Mouse (Mus musculus): ENCODE results near the gene Tmem86b.
A peak's percentile ranks its signal among the peaks of the same experiment; 100 is the strongest.

Tmem86b gene

DNA sequence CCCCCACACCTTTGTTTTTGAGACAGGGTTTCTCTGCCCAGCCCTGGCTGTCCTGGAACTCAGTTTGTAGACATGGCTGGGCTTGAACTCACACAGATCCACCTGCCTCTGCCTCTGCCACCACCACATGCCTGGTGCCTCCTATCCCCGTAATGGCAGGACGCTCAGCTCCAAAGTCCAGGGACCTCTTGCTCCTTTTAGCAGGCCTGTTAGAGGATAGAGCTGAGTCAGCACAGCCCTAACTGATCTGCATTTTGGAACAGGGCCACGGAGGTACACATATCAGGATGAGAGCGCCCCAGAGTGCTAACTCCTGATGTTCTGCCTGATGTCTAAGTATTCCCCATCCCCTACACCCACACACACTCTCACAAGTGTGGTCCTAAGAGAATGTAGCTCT lies at the start of gene Tmem86b:
TSS of gene Tmem86b (minus strand) at position 392 of the 400 bp plus-strand sequence.
- no peak for DNase-seq (ENCODE audit: low read depth, low spot score)

DNA sequence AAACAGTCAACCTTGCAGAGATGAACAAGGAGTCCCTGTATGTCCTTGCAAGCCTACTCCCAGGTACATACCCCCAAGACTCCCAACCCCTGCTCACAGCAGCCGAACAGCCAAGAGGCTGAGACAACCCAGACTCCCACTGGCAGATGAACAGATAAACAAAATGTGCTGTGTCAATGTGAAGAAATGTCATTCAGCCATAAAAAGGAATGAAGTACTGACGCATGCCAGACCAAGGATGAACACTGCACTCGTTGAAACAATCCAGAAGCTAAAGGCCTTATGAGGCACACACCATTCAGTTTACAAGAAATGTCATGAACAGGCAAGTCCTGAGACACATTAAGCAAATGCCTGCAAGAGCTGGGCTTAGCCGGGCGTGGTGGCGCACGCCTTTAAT lies 44.0 kb upstream of the Tmem86b start:
- DNase-seq (ENCODE audit: low read depth, low spot score), result no peak

DNA sequence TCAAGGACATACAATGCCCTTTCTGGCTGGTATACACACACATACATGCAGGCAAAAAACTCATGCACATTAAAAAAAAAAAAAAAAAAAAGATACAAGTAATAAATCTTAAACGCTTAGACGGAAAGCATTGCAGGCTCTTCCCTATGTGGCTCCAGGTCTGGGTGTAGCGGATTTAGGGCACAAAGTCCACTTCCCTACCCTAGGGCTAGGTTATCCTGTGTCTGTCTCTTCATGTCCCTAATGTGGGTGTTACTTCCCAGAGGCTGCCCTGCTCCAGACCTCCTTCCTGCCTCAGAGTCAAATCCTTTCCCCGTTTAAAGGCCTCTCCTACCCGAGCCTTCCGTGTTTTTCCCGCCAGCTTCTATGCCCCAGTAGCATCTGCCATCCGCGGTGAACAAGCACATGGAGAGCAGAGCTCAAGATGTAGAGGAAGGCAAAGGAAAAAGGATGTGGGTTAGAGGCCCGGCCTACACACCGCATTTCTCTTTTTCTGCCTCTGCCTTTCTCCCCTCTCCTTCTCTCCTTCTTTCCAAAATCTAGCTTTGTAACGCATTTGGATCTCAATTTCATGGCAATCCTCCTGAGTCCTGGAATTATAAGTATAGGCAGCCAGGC lies 43.0 kb upstream of the Tmem86b start:
- DNase-seq (ENCODE audit: low read depth, low spot score), result no peak

DNA sequence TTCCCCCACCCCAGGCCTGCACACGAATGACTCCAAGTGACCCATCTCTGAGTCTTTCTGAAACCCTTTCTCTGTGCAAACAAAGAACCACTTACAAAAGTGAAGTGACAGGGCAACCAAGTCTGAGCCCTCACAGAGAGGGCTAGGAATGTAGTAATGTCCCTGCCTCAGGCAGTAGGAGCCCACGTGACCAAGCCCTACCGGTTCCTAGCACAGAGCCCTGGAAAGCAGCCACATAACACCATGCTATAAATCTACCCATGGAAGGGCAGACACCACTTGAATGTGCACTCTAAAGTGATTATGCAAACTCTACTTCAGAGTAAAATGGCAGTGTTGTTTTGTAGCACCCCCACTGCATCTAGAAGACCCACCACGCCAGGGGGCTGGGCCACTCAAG lies 40.7 kb upstream of the Tmem86b start:
- peak; percentile 58 for DNase-seq (ENCODE audit: low read depth, low spot score)

DNA sequence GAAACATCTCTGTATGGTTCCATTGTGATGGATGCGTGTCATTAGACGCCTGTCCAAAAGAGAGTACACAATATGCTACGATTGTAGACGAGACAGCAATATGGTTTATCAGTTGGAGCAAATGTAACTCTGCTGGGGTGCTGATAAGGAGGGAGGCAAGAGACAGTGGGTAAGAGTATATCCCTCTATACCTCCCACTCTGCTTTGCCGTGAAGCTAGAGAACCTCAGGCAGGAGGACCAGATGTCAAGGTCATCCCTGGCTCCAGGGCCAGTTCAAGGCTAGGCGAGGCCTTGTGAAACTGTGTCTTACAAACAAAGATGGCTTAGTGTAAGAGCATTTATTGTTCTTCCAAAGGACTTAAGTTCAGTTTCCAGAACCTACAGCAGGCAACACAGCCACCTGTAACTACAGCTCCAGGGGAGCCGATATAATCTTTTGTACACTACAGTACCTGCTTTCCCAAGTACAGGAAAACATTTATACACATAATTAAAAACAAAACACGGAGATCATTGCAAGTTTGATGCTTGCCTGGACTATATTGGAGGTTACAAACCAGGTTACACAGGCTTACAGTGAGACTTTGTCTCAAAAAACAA lies 39.5 kb upstream of the Tmem86b start:
- DNase-seq (ENCODE audit: low read depth, low spot score), result no peak

DNA sequence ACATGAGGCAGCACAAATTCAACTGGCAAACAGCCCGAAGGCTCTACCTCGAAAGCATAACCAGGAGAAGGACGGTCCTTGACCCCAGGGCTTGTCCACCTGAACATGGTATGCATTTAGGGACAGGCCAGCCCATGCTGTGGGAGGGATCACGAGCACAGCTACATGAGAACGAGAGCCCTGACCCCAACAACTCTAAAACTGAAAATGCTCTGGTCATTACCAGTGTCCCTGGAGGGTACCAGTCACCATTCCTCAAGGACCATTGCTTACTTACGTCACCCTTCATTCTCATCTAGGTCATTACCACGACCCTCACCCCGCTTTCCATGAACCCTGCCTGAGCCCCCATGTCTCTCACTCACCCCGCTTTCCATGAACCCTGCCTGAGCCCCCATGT lies 37.9 kb upstream of the Tmem86b start:
- DNase-seq (ENCODE audit: low read depth, low spot score), result no peak

DNA sequence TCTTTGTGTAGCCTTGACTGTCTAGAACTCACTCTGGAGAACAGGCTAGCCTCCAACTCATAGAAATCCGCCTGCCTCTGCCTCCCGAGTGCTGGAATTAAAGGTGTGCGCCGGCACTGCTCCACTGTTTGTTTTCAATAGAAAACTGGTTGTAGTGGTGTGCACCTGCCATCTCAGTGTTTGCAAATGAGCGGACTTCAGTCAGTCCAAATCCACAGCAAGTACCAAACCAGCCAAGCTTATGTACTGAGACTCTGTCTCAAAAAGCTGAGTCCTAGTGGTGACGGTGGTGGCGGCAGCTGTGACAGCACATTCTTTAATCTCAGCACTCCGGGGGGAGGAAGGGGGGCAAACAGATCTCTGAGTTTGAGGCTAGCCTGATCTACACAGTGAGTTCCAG lies 37.3 kb upstream of the Tmem86b start:
- no peak for DNase-seq (ENCODE audit: low read depth, low spot score)

DNA sequence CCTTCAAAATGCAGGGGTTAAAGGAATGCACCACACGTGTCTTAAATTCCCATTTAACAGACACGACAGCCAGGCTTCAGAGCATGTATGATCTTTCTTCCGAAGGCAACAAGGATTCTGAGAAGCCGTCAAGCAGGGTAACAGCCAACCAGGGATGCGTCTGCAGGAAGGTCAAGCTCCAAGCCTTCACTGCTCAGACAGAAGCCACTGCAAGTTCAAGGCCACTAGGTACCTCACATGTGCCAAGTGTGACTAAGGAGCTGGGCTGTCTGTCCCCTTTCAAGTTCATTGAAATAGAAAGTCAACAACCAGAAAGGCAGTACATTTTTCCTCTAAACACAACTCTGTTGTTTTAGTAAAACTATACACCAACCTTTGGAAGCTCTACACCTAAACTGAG lies 35.6 kb upstream of the Tmem86b start:
- DNase-seq (ENCODE audit: low read depth, low spot score), result no peak

DNA sequence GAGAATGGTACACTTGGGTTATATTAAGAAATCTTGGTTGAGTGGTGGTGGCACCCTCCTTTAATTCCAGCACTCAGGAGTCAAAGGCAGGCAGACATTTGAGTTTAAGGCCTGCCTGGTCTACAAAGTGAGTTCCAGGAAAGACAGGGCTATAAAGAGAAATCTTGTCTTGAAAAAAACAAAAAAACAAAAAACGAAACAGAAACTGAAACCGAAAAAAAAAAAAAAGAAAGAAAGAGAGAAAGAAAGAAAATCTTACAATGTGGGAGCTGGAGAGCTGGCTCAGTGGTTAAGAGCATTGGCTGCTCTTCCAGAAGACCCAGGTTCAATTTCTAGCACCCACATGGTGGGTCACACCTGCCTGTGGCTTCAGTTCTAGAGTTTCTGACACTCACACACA lies 32.5 kb upstream of the Tmem86b start:
- DNase-seq (ENCODE audit: low read depth, low spot score), result no peak

DNA sequence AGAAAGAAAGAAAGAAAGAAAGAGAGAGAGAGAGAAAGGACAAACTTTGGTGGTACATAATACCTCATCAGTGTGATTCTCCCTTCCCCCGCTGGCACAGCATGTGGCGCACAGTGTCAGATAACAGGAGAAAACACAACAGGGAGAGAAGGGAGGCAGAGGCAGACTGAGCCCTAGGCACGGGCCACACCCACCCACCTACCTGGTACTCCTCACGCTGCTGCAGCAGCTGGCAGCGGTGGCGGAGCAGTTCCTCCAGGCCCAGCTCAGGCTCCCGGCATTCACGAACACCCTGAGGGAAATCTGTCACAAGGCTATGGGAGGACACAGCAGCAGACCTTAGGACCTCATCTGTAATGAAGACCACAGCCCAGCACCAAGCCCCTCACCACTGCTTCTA lies 32.0 kb upstream of the Tmem86b start:
- no peak for DNase-seq (ENCODE audit: low read depth, low spot score)

DNA sequence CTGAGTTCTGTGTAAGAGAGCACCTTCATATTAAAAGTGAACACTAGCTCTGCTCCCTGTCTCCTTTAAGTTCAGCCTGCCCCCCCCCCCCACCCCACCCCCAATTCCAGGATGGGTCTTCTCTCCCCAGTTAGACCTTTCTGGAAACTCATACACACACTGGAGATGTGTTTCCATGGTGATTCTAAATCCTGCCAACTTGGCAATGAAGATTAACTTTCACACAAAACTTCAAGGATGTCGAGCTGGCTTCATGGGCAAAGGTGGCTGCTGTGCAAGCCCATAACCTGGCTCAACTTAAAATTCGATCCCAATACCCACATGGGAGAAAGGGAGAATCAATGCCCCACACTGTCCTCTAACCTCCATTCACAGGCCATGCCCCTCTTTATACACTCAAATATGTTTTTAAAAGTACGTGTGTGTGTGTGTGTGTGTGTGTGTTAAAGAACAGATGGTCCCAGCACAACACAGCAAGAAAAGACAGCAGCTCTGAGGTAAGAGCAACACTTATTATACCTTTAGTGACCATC lies 28.8 kb upstream of the Tmem86b start:
- peak; percentile 29 for DNase-seq (ENCODE audit: low read depth, low spot score)

DNA sequence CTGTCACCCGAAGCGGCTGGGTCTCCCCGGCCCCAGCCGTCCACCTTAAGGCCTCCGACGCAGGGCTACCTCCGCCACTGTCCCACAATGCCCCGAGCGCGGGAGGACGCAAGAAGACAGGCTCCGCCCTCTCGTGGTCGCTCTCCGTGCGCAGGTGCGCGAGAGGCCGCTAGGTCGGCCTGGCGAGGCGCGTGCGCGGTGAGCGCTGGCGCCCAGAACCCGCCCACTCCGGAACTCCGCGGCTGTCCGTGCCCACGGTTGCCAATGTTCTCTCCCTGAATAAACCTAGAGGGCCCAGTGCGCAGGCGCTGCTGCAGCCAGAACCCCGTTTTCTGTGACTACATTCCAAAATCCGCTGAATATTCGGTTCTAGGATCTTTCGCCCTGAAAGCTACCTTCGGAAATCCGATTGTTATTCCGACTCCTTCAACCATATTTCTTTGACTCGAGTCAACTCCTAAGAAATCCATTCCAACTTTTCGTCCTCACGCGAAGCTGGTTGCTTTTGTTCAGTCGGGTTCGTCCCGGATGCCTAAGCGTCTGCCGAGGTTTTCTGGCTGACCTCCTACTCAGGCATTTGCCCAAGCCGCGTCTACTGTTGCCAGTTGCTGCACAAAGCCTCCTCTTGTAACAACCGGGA lies 27.8 kb upstream of the Tmem86b start, which contains the start of gene Ppp6r1:
TSS of gene Ppp6r1 (minus strand) at position 108 of the 640 bp plus-strand sequence.
- DNase-seq (ENCODE audit: low read depth, low spot score), result peak; percentile 93

DNA sequence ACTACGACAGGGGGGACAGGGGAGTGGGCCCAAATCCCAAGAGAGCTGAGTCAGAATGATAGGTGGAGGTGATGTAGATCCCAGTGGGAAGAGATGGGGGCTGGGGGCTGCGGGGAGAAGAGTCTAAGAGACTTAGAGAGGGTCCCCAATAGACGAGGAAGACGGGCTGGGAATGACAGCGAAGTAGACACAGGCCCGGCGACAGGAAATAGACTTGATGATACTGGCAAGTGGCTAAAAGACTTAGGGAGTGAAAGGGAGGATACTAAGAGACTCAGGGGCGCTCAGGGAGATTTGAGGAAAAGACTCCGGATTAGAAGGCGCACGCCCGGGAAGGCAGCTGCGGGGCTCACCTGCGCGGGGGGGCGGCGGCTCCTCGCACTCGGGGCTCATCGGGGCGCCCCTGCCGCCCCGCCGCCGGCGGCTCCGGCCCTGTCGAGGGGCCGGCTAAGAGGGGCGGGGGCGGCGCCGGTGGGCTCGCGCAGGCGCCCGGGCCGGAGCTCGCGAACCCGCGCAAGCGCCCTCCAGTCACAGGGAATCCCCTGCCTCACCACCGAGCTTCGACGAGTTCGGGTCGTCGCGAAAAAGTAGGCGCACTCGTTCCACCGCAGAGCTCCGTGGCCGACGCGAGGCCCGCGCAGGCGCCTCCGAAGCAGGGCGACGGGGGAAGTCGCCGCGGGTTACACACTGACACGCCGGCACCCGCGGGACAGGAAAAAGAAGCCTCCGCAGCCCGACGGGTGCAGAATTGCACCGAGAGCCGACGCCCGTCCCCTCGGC lies 27.1 kb upstream of the Tmem86b start:
- DNase-seq (ENCODE audit: low read depth, low spot score), result no peak

DNA sequence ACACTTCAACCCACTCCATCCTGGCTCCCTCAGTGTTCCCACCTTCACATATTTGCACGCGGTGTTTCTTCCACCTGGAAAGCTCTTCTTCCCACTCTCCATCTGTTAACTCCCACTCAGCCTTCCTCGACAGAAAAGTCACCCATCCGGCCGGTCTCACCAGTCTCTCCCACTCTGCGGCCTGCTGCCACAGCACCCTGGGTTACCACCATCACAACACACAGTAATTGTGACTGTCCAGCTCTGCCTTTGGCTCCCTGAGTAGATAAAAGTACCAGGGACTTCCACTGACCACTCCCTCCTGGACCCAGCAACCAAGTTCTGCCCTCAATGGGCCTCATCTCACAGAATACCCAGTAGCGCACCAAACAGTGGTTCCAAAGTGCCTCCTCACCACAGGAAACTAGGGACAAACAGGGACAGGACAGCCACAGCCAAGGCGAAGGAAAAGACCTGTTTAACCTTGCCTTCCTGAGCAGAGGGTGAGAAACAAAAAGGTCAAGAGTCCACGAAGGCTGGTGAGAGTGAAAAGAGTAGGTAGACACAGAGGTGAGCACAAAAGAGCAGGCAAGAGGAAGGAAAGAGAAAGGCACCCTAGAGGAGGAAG lies 26.4 kb upstream of the Tmem86b start:
- DNase-seq (ENCODE audit: low read depth, low spot score), result peak; percentile 24

DNA sequence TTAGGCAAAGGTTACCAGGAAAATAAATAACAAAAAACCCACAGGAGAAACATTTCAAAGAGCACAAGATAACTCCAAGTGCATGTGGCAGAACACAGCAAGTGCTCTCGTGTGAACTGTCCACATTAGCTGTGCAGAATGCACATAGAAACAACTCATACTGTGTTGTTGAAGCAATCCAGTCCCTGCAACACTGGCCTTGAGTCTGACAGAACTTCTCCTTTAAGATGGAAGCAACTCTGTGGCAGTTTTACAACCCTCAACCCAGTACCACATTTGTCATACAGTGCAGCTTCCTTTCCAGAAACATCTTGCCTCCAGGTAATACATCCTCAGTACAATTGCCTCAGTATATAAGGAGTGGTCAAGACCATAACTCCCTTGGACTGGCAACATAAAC lies 25.6 kb upstream of the Tmem86b start:
- DNase-seq (ENCODE audit: low read depth, low spot score), result no peak

DNA sequence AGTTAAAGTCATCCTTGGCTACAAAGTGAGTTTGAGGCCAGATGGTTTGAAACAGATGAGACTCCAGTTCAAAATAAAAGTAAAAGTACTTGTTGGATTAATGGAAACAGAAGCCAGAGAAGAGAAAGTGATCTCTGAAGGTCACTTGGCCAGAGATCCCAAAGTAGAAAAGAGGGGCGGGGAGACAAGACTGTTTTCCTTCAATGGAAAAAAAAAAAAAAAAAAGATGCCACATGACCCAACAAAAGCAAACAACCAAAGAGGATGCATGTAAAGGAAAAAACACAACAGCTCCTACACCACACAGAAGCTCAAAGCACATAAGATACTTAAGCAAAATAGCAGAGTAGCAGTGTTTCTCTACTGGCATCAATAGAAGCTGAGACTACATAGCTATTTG lies 24.7 kb upstream of the Tmem86b start:
- no peak for DNase-seq (ENCODE audit: low read depth, low spot score)

DNA sequence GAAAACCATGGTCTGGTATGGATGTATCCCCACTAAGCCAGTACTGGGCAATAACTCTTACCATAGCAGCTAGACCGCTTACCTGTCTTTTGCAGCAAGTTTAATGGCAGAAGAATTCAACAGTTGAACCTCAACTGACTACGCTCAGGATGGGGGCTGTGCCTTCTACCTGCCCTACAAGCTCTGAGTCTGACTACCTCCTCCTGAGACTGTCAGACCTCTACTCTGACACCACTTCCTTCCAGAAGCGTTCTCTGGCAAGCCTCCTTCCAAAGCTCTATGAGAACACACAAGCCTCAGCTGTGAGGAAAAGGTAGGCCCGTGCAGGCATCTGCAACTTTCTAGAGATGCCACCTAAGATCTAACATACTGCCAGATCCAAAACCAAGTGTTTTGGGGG lies 24.2 kb upstream of the Tmem86b start:
- DNase-seq (ENCODE audit: low read depth, low spot score), result no peak

DNA sequence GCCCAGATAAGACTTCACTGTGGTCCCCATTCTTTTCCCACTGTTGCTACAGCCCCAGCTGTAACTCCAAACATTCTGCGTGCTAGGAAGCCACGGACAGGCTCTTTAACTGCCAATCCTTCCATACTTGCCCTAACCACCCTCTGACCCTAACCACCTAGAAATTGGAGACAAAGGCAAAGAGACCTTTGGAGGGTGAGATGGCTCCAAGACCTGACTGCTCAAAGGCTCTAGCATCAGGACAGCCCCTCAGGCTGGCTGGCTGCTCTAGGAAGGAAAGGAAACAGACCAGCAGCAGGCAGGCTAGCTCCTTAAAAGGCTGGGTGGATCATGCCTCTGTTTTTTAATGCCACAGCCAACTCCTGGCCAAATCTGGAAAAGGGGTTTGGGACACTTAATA lies 23.0 kb upstream of the Tmem86b start:
- DNase-seq (ENCODE audit: low read depth, low spot score), result no peak

DNA sequence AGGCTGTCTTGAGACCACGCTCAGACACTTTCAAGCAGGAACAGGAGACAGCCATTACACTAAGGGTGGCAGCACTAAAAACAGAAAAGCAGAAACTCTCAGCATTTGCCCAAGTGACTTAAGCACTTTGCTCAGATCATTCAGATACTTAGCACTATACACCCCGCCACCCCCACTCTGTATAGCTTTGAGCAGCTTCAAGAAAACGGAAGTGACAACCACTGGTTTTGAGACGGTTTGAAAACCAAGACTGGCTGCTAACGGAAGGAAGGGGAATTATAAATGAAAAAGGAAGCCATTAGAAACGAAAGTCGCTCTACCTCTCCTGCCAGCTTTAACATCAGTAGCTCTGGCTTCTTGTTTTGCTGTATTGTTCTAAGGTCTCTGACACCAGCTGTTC lies 22.6 kb upstream of the Tmem86b start:
- no peak for DNase-seq (ENCODE audit: low read depth, low spot score)

DNA sequence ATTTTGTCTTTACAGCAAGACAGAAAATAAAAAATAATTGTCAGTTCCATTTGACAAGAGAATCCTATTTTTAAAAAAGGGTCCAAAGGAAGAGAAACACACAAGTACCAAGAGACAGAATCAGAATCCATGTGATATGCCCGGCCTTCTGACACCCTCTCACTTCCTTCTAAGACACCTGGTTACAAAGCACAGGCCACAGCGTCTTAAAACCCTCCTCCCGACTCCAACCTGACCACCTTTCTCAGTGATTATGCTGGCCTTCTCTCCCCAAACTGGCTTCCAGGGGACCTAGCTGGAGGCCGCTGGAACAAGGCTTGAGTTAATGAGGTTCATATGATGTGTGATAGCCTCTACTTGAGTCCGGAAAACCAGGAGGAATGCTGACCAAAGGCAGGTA lies 22.1 kb upstream of the Tmem86b start:
- DNase-seq (ENCODE audit: low read depth, low spot score), result no peak

DNA sequence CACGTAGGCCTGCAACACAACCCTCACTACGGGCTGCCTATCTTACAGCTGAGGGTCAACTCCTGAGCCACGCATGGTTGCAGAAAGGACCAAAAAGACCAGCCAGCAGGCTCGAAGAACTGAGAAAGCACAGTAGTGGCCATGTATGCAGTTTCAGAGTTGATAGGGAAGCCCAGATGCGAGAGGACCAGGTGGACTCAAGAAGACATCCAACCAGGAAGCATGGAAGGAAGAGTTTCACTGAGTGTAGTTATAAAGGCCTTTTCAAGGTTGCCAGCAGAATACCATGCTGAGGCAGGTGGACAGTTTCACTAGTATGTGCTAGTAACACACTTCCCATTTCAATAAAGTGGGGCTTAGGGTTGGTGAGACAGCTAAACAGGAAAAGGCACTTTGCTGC lies 21.5 kb upstream of the Tmem86b start:
- DNase-seq (ENCODE audit: low read depth, low spot score), result no peak

DNA sequence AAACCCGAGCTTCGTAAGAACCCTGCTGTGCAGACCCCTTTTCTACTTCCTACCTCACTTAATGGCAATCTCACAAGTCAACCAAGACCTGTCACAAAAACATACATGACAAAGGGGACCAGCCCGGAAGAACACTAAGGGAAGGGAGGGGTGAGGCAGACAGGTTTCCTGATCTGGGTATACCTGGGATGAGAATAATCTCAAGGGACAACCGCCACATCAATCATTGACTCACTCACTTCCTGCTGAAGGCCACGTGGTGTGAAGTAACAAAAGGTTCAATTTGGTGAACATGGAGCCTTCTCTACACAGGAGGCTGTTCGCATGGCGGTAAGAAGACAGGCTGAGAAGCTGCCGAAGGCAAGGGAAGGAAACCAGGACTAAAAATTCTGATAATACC lies 20.4 kb upstream of the Tmem86b start:
- no peak for DNase-seq (ENCODE audit: low read depth, low spot score)
